Mouse (Mus musculus) kidney, adult 2 months (tissue): ENCODE results near the gene Vps13a.

Experiments used
- CTCF ChIP-seq: fragments of 200-500 bp; conservative IDR thresholded peaks from 2 replicates; pipeline ENCODE4 v1.5.1; 2011; ENCODE audit warnings: low read depth, mild to moderate bottlenecking, control low read depth, low read length, moderate library complexity, mixed read lengths; ENCODE audit not compliant: insufficient read depth, insufficient read length
- POLR2A ChIP-seq: fragments of 200-500 bp; IDR thresholded peaks from one replicate; pipeline ENCODE4 v1.6.1; 2011; ENCODE audit warnings: low read depth, low read length, control low read depth

GRCm38 (mm10) chr19:16777901-16778300 is 2.8 kb downstream of the Vps13a start:
- TF ChIP-seq CTCF (no peak), POLR2A (no peak)
